Mouse (Mus musculus) lung, embryonic 16.5 days (tissue): ENCODE results near the gene Urah. TPM values are rescaled to one million over a fixed set of nuclear protein-coding genes. Genes with fewer than 3 reads are reported as not detected.

Experiments
- ATAC-seq: fragments of 200-750 bp; cut with Nextera tagmentation; 2 replicates; pipeline ENCODE4 v1.8.0; 2017; ENCODE audit warnings: low read depth, mild to moderate bottlenecking, moderate library complexity
- H3K27ac ChIP-seq: fragments of 300-500 bp; sonication (generic); 2 replicates; pipeline ENCODE4 v1.5.1; 2014; ENCODE audit warnings: mild to moderate bottlenecking, control low read depth, low read length
- H3K27me3 ChIP-seq: fragments of 300-500 bp; sonication (generic); 2 replicates; pipeline ENCODE4 v1.6.1; 2014; ENCODE audit warnings: low read depth, low read length, mixed read lengths; ENCODE audit not compliant: control insufficient read depth, insufficient read depth
- H3K36me3 ChIP-seq: fragments of 300-500 bp; sonication (generic); 2 replicates; pipeline ENCODE4 v1.6.1; 2014; ENCODE audit warnings: low read length; ENCODE audit not compliant: control insufficient read depth, insufficient read depth
- H3K4me1 ChIP-seq: fragments of 300-500 bp; sonication (generic); replicated peaks from 2 replicates; pipeline ENCODE4 v1.6.1; 2014; ENCODE audit warnings: low read length, mixed read lengths; ENCODE audit not compliant: control insufficient read depth, insufficient read depth
- H3K4me2 ChIP-seq: fragments of 300-500 bp; sonication (generic); 2 replicates; pipeline ENCODE4 v1.6.1; 2014; ENCODE audit warnings: low read depth, low read length, control low read depth
- H3K4me3 ChIP-seq: fragments of 300-500 bp; sonication (generic); 2 replicates; pipeline ENCODE4 v1.5.1; 2014; ENCODE audit warnings: mild to moderate bottlenecking, low read length, control low read depth
- H3K9ac ChIP-seq: fragments of 300-500 bp; sonication (generic); 2 replicates; pipeline ENCODE4 v1.6.1; 2014; ENCODE audit warnings: low read length, control low read depth
- H3K9me3 ChIP-seq: fragments of 300-500 bp; sonication (generic); 2 replicates; pipeline ENCODE4 v1.6.1; 2016; ENCODE audit warnings: low read length; ENCODE audit not compliant: control insufficient read depth
- WGBS: fragments of 180-500 bp; shearing (Covaris S2); extraction: QIAGEN DNeasy Blood & Tissue Kit; methylation state at CpG from one replicate; pipeline ENCODE4 v1.1.7; 2014; 5-methylcytosine and 5-hydroxymethylcytosine counted together
- polyA plus RNA-seq: library from polyadenylated mRNA; unstranded; fragments of >200 nt; fragmentation: Nextera tagmentation; extraction: Ambion mirVana; gene quantifications from 2 replicates; pipeline ENCODE4 v1.2.1, GENCODE M21; 2015

Gene Urah
- polyA plus RNA-seq, 1 experiment from 2014 or later, result 5.5 TPM

GRCm38 (mm10) chr7:140847755-140848580, 13.2 kb downstream of the Urah start, which contains the start of gene Odf3:
Odf3 (plus strand) TSS chr7:140847805.
- H3K27ac ChIP-seq, result no peak within 1 kb of the TSS
- H3K9ac ChIP-seq, result 0 out of 2 replicates have a peak within 1 kb of the TSS, but pooled peaks have one; percentile 19
- no peak within 1 kb of the TSS for H3K4me3 ChIP-seq
- no peaks in the 10 kb centered on the region; the same call in 1 of the 2 replicates for H3K27me3 ChIP-seq
- H3K36me3 ChIP-seq, result peaks cover 12% of the 10 kb centered on the region
- no peaks in the 10 kb centered on the region for H3K9me3 ChIP-seq
- peaks cover 8% of the 10 kb centered on the region for H3K4me1 ChIP-seq
- no peak within 1 kb of the TSS for H3K4me2 ChIP-seq
- ATAC-seq, result 0 out of 2 replicates have a peak, but pooled peaks have one; percentile 6
- WGBS, result 42% methylated on average over 11 of the region's 11 CpGs

DNA sequence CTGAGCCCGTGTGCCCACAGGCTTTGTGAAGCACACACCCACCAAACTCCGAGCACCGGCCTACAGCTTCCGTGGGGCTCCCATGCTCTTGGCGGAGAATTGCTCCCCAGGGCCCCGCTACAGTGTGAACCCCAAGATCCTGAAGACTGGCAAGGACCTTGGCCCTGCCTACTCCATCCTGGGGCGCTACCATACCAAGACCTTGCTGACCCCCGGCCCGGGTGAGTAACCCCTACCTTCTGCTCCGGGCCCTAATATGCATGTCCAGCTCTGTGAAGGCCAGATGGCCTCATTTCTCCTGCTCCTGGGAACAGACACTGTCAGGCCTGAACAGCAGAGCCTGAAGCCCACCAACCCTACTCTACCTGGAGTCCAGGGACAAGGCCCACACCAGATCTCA, 13.8 kb downstream of the Urah start:
- no peak overlapping the region for H3K27ac ChIP-seq
- WGBS, result 87% methylated on average over 10 of the region's 10 CpGs
- no peak overlapping the region for H3K4me2 ChIP-seq
- H3K36me3 ChIP-seq, result peaks cover 18% of the 10 kb centered on the region
- H3K9ac ChIP-seq, result no peak overlapping the region
- ATAC-seq, result no peak
- no peak overlapping the region for H3K4me3 ChIP-seq
- peaks cover 8% of the 10 kb centered on the region for H3K4me1 ChIP-seq
- H3K27me3 ChIP-seq, result no peaks in the 10 kb centered on the region; the same call in 1 of the 2 replicates
- no peaks in the 10 kb centered on the region for H3K9me3 ChIP-seq

GRCm38 (mm10) chr7:140851916-140852315, 17.1 kb downstream of the Urah start:
- no peak overlapping the region for H3K9ac ChIP-seq
- no peak overlapping the region for H3K4me2 ChIP-seq
- H3K27ac ChIP-seq, result no peak overlapping the region
- ATAC-seq, result no peak
- H3K4me1 ChIP-seq, result peaks cover 12% of the 10 kb centered on the region
- H3K27me3 ChIP-seq, result no peaks in the 10 kb centered on the region
- no peaks in the 10 kb centered on the region for H3K9me3 ChIP-seq
- peaks cover 24% of the 10 kb centered on the region for H3K36me3 ChIP-seq
- no peak overlapping the region for H3K4me3 ChIP-seq
- WGBS, result 95% methylated on average over 4 of the region's 4 CpGs

GRCm38 (mm10) chr7:140853386-140853785, 18.6 kb downstream of the Urah start:
- no peak overlapping the region for H3K4me3 ChIP-seq
- no peak for ATAC-seq
- WGBS, result 81% methylated on average over 9 of the region's 9 CpGs
- H3K9me3 ChIP-seq, result no peaks in the 10 kb centered on the region
- peaks cover 24% of the 10 kb centered on the region for H3K36me3 ChIP-seq
- no peak overlapping the region for H3K4me2 ChIP-seq
- no peak overlapping the region for H3K9ac ChIP-seq
- peaks cover 13% of the 10 kb centered on the region for H3K4me1 ChIP-seq
- no peaks in the 10 kb centered on the region for H3K27me3 ChIP-seq
- H3K27ac ChIP-seq, result no peak overlapping the region

DNA sequence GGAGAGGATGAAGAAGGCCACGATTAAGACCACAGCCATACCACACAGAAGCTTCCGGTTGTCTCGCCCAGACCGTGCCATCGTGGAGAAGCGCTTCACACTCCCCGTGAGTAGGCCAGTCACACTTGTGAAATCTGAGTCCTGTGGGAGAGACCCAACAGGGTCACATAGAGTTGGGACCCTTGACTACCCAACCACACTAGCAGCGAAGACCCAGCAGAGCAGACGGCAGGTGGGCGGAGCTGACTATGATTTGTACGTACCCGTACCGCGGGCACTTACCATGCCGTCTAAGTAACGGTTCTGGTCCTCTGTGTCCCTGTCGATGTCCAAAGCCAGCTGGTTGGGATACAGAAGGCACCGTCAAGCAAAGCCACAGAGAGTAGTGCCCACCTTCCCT, 19.7 kb downstream of the Urah start:
- Histone ChIP-seq H3K4me2 (no peak overlapping the region), H3K27me3 (no peaks in the 10 kb centered on the region), H3K4me3 (no peak overlapping the region), H3K27ac (no peak overlapping the region), H3K36me3 (peaks cover 26% of the 10 kb centered on the region), H3K9ac (no peak overlapping the region), H3K4me1 (peaks cover 17% of the 10 kb centered on the region), H3K9me3 (no peaks in the 10 kb centered on the region)
- WGBS, result 90% methylated on average over 18 of the region's 18 CpGs
- ATAC-seq, result no peak

DNA sequence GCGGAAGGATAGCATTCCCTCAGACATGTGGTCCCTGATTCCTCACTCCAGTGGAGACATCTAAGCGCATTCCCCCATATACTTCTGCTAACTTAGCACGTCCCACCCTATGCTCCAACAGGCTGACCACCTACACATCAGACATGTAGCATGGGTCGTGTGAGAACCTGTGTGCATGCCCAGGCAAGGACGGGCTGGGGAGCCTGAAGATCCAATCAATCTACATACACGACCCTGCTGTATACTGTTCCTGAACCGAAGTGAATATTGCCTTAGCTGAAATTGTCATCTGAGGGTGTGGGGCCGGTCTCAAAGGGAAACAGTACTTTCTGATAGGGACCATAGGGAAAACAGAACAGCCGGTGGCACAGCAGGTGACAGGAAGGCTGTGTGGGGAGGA, 20.4 kb downstream of the Urah start:
- H3K27me3 ChIP-seq, result no peaks in the 10 kb centered on the region
- peak overlapping the region; percentile 98 for H3K4me2 ChIP-seq
- no peaks in the 10 kb centered on the region for H3K9me3 ChIP-seq
- H3K27ac ChIP-seq, result no peak overlapping the region; the same call in 1 of the 2 replicates
- peak overlapping the region; percentile 68 for H3K4me3 ChIP-seq
- no peak for ATAC-seq
- WGBS, result 67% methylated on average over 9 of the region's 9 CpGs
- H3K36me3 ChIP-seq, result peaks cover 28% of the 10 kb centered on the region
- H3K9ac ChIP-seq, result peak overlapping the region; percentile 83
- peaks cover 17% of the 10 kb centered on the region for H3K4me1 ChIP-seq

- Histone ChIP-seq H3K9ac (peak within 1 kb of the TSS; percentile 83), H3K27me3 (no peaks in the 10 kb centered on the region), H3K27ac (peak within 1 kb of the TSS; percentile 95), H3K4me1 (peaks cover 17% of the 10 kb centered on the region), H3K4me3 (peak within 1 kb of the TSS; percentile 68), H3K4me2 (peak within 1 kb of the TSS; percentile 98), H3K9me3 (no peaks in the 10 kb centered on the region), H3K36me3 (peaks cover 28% of the 10 kb centered on the region)
- peak; percentile 86 for ATAC-seq
- WGBS, result under 1% methylated on average over 51 of the region's 51 CpGs
Observed at GRCm38 (mm10) chr7:140855860-140856784, 21.3 kb downstream of the Urah start, which contains the start of gene Gm45785. Gm45785 (minus strand) TSS chr7:140856331.

DNA sequence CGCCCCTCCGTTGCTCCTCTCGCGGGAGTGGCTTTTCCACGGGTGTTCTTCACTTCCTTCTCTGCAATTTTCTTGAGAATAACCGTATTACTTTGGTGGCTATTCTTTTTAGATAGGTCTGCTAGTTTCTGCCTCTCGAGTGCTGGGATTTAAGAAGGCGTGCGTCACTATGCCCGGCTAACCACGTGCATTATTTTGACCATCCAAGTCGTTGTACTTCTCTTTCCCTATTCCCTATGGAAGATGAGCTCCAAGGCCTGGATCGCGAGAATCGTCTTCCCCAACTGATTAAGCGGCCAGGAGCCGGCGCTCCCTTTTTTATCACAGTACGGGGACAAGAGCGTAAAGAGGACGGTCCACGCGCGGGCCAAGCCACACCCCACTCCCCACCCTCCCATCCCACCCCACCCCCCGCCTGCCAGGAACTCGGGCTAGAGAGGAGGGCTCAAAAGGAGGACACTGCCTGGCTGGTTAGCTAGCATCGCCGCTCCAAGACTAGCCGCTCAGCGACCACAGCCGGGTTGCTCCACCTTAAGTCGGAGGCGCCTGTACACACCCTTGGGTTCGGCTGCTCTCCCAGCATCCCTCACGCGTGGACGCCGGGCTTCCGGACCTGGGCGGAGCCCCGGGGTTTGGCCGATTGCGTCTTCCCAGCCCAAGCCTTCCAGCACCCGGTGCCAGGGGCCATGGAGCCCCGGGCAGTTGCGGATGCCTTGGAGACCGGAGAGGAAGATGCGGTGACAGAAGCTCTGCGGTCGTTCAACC, 22.1 kb downstream of the Urah start, which contains the start of gene Ric8a:
Ric8a (plus strand) TSS at position 173 of the 765 bp plus-strand sequence.
- peak within 1 kb of the TSS; percentile 68 for H3K4me3 ChIP-seq
- H3K9me3 ChIP-seq, result no peaks in the 10 kb centered on the region
- H3K9ac ChIP-seq, result peak within 1 kb of the TSS; percentile 83
- H3K4me1 ChIP-seq, result peaks cover 17% of the 10 kb centered on the region
- peak; percentile 83 for ATAC-seq
- WGBS, result under 1% methylated on average over 50 of the region's 50 CpGs
- H3K27me3 ChIP-seq, result no peaks in the 10 kb centered on the region
- H3K36me3 ChIP-seq, result peaks cover 29% of the 10 kb centered on the region
- H3K27ac ChIP-seq, result peak within 1 kb of the TSS; percentile 95
- peak within 1 kb of the TSS; percentile 98 for H3K4me2 ChIP-seq
